Mouse (Mus musculus) liver, postnatal 0 days (tissue): Measurements from ENCODE around the gene Prr14l.
"Not testable (repeated sequence)": the region's sequence is repeated elsewhere in the genome, so short reads cannot be mapped to it uniquely, and the experiment has no call there.

ENCODE experiments used
- CTCF ChIP-seq: sonication (generic); IDR thresholded peaks from 2 replicates; pipeline ENCODE4 v1.5.1; 2016; ENCODE audit warnings: antibody characterized with exemption, low read depth
- EP300 ChIP-seq: IDR thresholded peaks from 2 replicates; pipeline ENCODE4 v1.6.1; 2016; ENCODE audit warnings: antibody characterized with exemption, low read depth, mild to moderate bottlenecking

GRCm38 (mm10) chr5:32760352-32760751 lies 93.7 kb downstream of the Prr14l start:
- TF ChIP-seq CTCF, EP300: not testable (repeated sequence)
